Mouse (Mus musculus): ENCODE results near the gene Adarb1.

GRCm38 (mm10) chr10:77242396-77242795 lies 175.7 kb downstream of the Adarb1 start:
- TF ChIP-seq CTCF (IDR thresholded peaks at IDR 0.05), result no peak
- no peak for TF ChIP-seq EP300 (IDR thresholded peaks at IDR 0.05)

All from lung, postnatal 0 days (tissue).